Mouse (Mus musculus) ES-Bruce4 (cell line): ENCODE measurements around the gene Afg1l. TPM values are rescaled to one million over a fixed set of nuclear protein-coding genes. Genes with fewer than 3 reads are reported as not detected.
A peak's percentile ranks its signal among the peaks of the same experiment; 100 is the strongest.

Experiments used
- H3K27ac ChIP-seq: 2 replicates; pipeline ENCODE4 v1.5.1; 2012; ENCODE audit warnings: low read length, inconsistent platforms; ENCODE audit not compliant: insufficient read depth
- H3K27me3 ChIP-seq: 2 replicates; pipeline ENCODE4 v1.6.1; 2012; ENCODE audit warnings: mild to moderate bottlenecking, low read length, inconsistent platforms; ENCODE audit not compliant: control insufficient read depth, poor library complexity, insufficient read depth, severe bottlenecking
- H3K36me3 ChIP-seq: 2 replicates; pipeline ENCODE4 v1.6.1; 2012; ENCODE audit warnings: inconsistent platforms, mild to moderate bottlenecking, low read length, moderate library complexity; ENCODE audit not compliant: control insufficient read depth, poor library complexity, insufficient read depth, severe bottlenecking
- H3K4me1 ChIP-seq: one replicate; pipeline ENCODE4 v1.8.1; 2011; ENCODE audit warnings: low read length; ENCODE audit not compliant: control insufficient read depth, insufficient read depth
- H3K4me3 ChIP-seq: 2 replicates; pipeline ENCODE4 v1.5.1; 2011; ENCODE audit warnings: low read depth, mild to moderate bottlenecking, low read length
- H3K9ac ChIP-seq: 2 replicates; pipeline ENCODE4 v1.6.1; 2012; ENCODE audit warnings: low read depth, mild to moderate bottlenecking, inconsistent platforms; ENCODE audit not compliant: poor library complexity, severe bottlenecking
- H3K9me3 ChIP-seq: replicated peaks from 2 replicates; pipeline ENCODE4 v1.6.1; 2012; ENCODE audit warnings: mild to moderate bottlenecking, low read length, inconsistent platforms; ENCODE audit not compliant: control insufficient read depth, poor library complexity, insufficient read depth, severe bottlenecking
- CTCF ChIP-seq: IDR thresholded peaks from one replicate; pipeline ENCODE4 v1.8.1; 2011; ENCODE audit warnings: low read depth, low read length
- EP300 ChIP-seq: IDR thresholded peaks from 2 replicates; pipeline ENCODE4 v1.6.1; 2011; ENCODE audit warnings: low read depth, low read length; ENCODE audit not compliant: insufficient read depth
- POLR2A ChIP-seq: IDR thresholded peaks from one replicate; pipeline ENCODE4 v1.8.1; 2011; ENCODE audit warnings: low read length; ENCODE audit not compliant: insufficient read depth
- polyA plus RNA-seq: library from polyadenylated mRNA; stranded (reverse); fragments of >200 nt; gene quantifications from 2 replicates; pipeline ENCODE4 v1.2.4, GENCODE M21; 2011; ENCODE audit warnings: low read depth; ENCODE audit not compliant: missing spikeins, insufficient read depth, insufficient read length

Afg1l gene
- polyA plus RNA-seq, result 12.7 and 14.2 TPM in 2 replicates

DNA sequence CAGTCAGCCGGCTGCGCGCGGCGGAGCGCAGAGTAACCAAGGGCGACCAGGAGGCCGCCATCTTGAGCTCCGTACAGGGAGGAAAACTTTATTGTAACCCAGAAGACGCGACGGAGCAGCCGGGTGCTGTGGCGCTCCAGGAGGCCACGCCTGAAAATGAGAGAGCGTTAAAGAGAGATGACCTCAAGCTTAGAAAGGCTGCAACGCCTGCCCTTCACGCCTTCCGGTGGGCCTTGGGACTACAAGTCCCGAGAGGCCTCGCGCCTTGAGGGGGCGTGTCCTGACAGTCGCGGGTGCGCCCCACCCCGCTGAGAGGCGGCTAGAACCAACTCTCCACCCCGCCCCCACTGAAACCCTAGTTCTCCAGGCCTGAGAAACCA lies at the start of gene Afg1l:
TSS of gene Afg1l (minus strand) at position 225 of the 380 bp plus-strand sequence.
- peak within 1 kb of the TSS; percentile 80 for H3K9ac ChIP-seq
- no peaks in the 10 kb centered on the region for H3K27me3 ChIP-seq
- H3K4me1 ChIP-seq, result peaks cover 5% of the 10 kb centered on the region
- H3K27ac ChIP-seq, result peak within 1 kb of the TSS; percentile 58
- H3K4me3 ChIP-seq, result peak within 1 kb of the TSS; percentile 86
- H3K9me3 ChIP-seq, result no peaks in the 10 kb centered on the region
- no peak for TF ChIP-seq POLR2A
- TF ChIP-seq EP300, result 0 out of 2 replicates have a peak, but pooled peaks have one; percentile 41
- H3K36me3 ChIP-seq, result no peaks in the 10 kb centered on the region

DNA sequence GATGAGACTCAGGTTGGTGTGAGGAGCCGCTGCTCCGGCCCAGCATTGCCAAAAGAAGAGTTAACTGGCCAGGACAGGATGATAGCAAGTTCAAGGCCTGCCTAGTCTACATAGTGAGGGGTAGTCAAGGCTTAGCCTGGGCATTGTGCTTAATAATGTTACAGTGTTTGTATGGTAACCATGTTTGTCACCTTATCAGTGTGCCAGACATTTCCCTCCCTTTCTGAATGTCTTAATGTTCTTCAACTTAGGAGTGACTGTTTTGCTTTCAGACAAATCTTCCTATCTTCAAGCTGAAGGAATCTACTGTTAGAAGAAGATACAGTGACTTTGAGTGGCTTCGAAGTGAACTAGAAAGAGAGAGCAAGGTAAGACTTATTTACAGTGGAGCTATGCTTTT lies 47.3 kb upstream of the Afg1l start:
- Histone ChIP-seq H3K27me3 (no peaks in the 10 kb centered on the region), H3K4me1 (no peaks in the 10 kb centered on the region), H3K36me3 (peaks cover 26% of the 10 kb centered on the region), H3K9ac (no peak overlapping the region), H3K27ac (no peak overlapping the region), H3K4me3 (no peak overlapping the region), H3K9me3 (no peaks in the 10 kb centered on the region)
- no peak for TF ChIP-seq POLR2A
- TF ChIP-seq EP300, result no peak
- no peak for TF ChIP-seq CTCF

DNA sequence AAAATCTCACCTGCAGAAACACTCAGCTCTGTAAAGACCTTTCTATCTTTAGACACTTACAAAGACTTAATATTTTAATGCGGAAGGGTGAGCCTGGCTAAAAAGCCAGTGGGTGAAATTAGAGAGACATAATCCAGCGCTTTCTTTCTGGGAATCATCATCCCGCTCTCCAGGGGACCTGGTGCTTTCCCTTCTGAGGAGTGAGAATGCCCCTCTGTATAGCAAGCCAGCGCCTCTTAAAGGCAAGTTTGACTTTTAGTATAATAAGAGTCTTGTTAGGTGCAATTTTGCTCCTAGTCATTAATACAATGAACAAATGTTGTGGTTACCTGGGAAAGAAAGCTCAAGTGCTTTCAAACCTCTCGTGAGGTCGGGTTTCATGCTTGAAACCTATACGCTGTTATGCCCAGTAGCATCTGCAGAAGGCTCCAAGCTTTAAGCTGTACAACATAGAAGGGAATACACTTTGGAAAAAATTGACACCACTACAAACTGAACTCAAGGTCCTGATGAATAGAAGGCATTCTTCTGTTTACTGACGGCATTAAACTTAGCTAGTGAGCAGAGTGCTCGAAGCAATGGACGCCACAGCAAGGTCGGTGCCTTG lies 45.3 kb upstream of the Afg1l start:
- Histone ChIP-seq H3K27ac (no peak overlapping the region), H3K9ac (no peak overlapping the region)

DNA sequence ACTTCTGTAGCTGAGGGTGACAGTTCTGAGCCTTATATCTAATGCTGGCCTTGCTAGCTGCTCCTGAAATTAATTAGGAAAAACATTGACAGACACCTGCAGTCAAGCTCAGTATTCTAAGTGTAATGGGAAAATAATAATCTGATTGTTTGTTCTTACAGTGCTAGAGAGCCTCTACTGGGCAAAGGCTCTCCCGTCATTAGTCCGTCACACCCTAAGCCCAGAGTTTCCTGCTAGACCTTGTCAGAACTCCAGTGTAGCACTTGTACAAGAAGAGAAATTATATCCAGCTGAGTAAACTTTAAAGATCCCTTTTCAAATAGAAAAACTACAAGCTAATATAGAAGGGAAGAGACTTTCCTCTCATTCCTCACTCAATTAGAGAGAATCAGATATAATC lies 44.5 kb upstream of the Afg1l start:
- Histone ChIP-seq H3K27me3 (no peaks in the 10 kb centered on the region), H3K4me3 (no peak overlapping the region), H3K9ac (no peak overlapping the region), H3K36me3 (peaks cover 17% of the 10 kb centered on the region), H3K27ac (no peak overlapping the region), H3K4me1 (no peaks in the 10 kb centered on the region), H3K9me3 (no peaks in the 10 kb centered on the region)
- no peak for TF ChIP-seq EP300
- TF ChIP-seq POLR2A, result no peak
- TF ChIP-seq CTCF, result no peak

More for the DNA sequence above, 45.3 kb upstream of the Afg1l start:
- Histone ChIP-seq H3K27me3 (no peaks in the 10 kb centered on the region), H3K4me1 (no peaks in the 10 kb centered on the region), H3K36me3 (peaks cover 21% of the 10 kb centered on the region), H3K9me3 (no peaks in the 10 kb centered on the region), H3K4me3 (no peak overlapping the region)
- TF ChIP-seq POLR2A (no peak), CTCF (no peak), EP300 (no peak)

DNA sequence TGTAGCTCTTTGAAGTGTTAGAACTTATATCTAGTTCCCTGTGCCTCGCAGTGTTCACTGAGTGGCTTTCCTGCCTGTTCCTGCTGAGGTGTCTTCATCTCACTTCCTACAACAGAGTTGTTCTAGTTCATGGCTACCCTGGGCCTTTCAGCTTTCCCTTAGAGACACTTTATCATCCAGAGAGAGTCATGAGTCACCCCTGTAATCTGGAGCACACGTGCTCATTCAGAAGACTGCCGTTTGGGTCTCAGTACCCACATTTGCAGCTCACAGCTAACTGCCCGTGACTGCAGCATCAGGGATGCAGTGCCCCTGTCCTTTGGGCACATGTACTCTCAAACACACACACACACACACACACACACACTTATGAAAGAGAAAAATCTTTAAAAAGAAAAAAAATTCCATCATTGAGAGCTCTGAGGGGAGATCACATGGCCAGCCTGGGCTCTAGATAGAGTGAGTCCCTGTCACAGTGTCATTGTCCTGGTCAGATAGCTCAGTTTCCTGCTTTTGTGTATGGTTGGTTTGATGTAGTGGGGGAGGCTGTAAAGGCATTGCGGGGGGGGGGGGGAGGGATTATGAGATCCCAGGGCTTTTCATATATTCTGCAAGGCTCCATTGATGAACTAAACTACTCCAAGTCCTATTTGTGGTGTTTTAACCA lies 43.1 kb upstream of the Afg1l start:
- no peaks in the 10 kb centered on the region for H3K9me3 ChIP-seq
- H3K9ac ChIP-seq, result no peak overlapping the region
- H3K36me3 ChIP-seq, result peaks cover 11% of the 10 kb centered on the region
- TF ChIP-seq EP300 (no peak), CTCF (no peak), POLR2A (no peak)
- no peaks in the 10 kb centered on the region for H3K4me1 ChIP-seq
- no peaks in the 10 kb centered on the region for H3K27me3 ChIP-seq
- H3K4me3 ChIP-seq, result no peak overlapping the region
- no peak overlapping the region for H3K27ac ChIP-seq

DNA sequence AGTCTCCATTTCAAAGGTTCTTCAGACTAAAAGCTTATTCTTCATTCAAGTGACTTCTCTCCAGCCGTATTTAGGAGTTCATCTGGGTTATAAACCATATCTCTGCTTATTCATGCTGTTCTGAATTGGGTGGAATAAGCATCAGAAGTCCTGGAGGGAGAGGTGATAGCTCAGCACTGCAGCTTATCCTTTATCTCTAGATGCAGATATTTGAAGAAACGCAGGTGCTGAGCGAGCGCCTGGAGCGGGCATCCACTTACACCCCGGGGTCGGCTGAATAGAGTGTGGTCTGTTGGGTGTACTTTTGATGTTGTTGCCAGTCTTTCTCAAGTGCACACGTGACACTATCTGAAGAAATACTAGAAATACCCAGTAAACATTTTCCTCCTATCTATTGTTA lies 40.0 kb upstream of the Afg1l start:
- Histone ChIP-seq H3K36me3 (no peaks in the 10 kb centered on the region; the same call in none of the 2 replicates), H3K27ac (no peak overlapping the region), H3K9me3 (peaks cover 14% of the 10 kb centered on the region), H3K4me1 (no peaks in the 10 kb centered on the region), H3K9ac (no peak overlapping the region), H3K27me3 (no peaks in the 10 kb centered on the region), H3K4me3 (no peak overlapping the region)
- TF ChIP-seq EP300 (no peak), CTCF (no peak), POLR2A (no peak)
